Mouse (Mus musculus) cerebellum, adult (tissue): ENCODE measurements around the gene Pcp4l1.

Experiments
- ATAC-seq: cut with Nextera tagmentation; 2 replicates; pipeline ENCODE4 v1.9.2; 2017; ENCODE audit warnings: mild to moderate bottlenecking, moderate library complexity, mixed read lengths; ENCODE audit not compliant: insufficient number of reproducible peaks, low FRiP score, low TSS enrichment

Pcp4l1 gene

GRCm38 (mm10) chr1:171222238-171223155, 26.4 kb upstream of the Pcp4l1 start, which contains the start of gene Tomm40l:
Gene Tomm40l, minus strand, starts transcription at chr1:171222514.
- ATAC-seq, result peak; percentile 97

DNA sequence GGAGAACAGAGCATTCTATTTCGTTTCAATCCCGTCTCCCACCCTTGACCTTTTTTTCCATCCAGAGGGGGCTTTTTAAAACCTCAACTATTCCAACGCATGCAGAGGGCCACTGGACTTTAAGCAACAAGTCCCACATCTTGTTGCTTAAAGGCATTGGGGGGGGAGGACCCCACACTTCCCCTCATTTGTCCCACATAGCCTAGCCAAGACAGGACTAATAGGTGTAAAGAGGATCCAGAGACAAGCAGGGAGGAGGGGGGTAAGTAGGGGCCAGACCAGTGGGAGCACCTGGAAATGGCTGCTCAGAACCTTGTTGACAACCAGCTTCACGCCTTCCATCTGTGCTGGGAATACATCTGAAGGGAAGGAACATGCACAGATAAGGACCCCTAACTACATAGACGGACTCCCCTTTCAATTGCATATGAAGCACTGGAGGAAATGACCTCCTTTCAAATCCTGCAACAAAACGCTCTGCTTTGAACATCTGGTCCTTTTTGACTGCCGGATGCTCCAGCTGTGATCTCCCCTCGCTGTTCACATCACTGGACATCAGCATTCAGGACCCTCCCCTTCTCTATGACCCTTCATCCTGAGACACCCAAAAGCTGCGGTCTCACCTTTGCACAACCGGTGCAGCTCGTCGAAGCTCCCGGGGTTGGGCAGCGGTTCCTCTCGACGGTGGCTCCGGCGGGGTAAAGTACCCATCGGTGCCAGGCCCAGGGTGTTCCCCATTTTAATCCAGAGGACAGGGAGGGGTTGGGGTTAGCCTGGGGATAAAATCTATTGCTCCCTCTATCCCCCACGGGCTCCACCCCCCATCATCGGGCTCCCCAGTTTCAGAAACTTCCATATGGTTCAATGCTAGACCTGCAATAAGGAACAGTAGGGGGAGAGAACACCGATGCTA, 25.5 kb upstream of the Pcp4l1 start:
- ATAC-seq, result peak; percentile 1; the same call in 1 of the 2 replicates

- ATAC-seq, result 0 out of 2 replicates have a peak, but pooled peaks have one; percentile 16
These were observed 24.8 kb upstream of the Pcp4l1 start for GRCm38 (mm10) chr1:171220871-171221270.

DNA sequence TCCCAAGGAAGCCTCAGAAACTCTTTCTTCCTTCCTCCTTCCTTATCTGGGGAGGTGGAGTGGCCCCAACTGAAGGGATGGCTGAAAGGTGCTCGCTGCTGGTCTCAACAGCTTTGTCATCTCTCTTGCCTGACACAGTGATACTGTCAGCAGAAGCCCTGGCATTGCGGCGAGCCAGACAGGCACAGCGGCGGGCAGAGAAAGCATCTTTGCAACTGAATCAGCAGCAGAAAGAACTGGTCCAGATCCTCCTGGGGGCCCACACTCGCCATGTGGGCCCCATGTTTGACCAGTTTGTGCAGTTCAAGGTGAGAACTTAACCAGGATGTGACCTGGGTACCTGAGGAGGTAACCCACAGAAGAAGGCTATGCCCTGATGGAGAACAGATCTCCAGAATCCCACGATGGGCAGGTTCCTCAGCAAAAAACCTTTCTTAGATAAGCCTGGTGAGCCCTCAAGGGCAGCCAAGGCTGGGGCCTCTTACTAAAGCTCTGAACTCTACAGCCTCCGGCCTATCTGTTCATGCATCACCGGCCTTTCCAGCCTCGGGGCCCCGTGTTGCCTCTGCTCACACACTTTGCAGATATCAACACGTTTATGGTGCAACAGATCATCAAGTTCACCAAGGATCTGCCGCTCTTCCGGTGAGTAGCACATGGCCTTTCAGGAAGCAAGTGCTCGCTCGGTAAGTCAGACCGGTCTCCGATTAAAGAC, 20.3 kb upstream of the Pcp4l1 start:
- ATAC-seq, result no peak

- ATAC-seq, result no peak
These were observed 17.9 kb upstream of the Pcp4l1 start, which contains the start of gene Nr1i3 for GRCm38 (mm10) chr1:171213801-171214496. Gene Nr1i3, plus strand, starts transcription at chr1:171213970.

GRCm38 (mm10) chr1:171212854-171213253, 16.8 kb upstream of the Pcp4l1 start:
- no peak for ATAC-seq

- no peak for ATAC-seq
These were observed 13.3 kb upstream of the Pcp4l1 start for GRCm38 (mm10) chr1:171209409-171209808.

DNA sequence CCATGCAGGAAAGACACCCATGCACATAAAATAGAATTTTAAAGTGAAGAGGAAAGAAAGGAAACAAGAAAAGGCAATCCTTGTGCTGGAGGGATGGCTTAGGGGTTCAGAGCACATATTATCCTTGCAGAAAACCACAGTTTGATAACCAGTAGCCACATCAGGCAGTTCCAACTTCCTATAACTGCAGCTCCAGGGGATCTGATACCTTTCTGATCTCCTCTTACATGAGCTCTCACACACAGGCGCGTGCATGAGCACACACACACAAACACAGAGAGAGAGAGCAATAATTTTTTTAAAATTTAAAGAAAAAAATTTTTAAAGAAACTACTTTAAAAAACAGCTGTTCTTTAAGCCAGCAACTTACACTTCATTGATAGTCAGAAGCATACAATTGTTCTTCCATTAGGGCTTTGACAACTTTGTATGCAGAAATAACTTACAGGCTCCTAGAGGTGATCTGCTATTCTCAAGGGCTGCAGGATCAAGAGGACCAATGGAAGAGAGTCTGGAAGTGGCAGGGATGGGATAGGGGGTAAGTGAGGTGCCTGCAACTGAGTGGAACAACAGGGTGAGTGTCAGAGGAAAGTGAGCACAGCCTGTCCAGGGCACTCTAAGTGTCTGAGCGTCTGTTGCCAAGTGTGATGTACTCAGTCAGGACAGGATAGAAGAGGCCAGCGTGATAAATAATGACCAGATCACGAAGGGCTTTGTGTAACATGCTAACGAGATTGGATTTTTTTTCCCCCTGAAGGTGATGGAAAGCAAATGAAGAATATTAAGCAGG, 9.8 kb upstream of the Pcp4l1 start:
- ATAC-seq, result no peak

DNA sequence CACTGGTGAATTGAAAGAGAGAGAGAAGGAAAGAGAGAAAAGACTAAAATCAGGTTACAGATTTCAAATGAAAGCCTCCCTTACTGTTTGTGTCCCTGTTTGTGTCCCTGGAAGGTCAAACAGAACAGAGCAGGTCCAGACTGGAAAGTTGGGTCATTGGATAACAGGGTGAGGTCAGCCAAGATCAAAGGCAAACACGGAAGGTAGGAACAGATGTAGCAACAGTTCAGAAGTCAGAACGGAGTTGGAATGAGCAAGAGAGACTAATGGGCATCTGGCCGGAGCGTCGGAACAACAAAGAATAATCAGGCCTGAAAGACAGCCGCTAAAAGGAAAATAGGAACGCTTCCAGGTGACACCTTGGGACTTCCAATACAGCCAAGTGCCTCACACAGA, 8.2 kb upstream of the Pcp4l1 start:
- ATAC-seq, result no peak

GRCm38 (mm10) chr1:171203471-171204248, 7.6 kb upstream of the Pcp4l1 start:
- no peak for ATAC-seq

DNA sequence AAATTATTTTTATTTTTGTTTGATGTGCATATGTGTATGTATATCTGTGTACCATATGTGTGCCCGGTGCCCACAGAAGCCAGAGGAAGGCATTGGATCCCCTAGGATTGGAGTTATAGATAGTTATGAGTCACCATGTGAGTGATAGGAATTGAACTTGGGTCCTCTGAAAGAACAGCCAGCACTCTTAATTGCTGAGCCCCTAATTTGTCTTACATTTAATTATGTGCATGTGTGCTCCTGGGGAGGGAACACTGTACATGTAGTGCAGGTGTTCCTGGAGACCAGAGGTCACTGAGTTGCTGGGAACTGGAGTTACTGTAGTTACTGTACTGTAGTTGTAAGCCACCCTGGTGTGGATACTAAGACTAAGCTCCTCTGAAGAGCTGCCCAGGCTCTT, 4.7 kb upstream of the Pcp4l1 start:
- no peak for ATAC-seq

DNA sequence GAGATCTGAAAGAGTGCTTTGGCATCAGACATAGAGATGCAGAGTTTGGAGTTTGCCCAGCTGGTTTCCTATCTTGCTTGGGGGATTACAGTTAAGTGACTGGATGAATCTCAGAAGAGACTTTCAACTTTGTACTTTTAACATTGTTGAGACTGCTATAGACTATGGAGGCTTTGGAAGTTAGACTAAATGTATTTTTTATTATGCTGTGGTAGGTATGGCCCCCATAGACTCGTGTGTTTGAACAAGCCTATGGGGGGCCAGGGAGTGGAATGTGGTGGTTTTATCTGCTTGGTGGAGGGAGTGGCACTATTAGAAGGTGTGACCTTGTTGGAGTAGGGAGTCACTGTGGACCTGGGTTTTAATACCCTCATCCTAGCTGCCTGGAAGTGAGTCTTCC, 3.5 kb upstream of the Pcp4l1 start:
- no peak for ATAC-seq

DNA sequence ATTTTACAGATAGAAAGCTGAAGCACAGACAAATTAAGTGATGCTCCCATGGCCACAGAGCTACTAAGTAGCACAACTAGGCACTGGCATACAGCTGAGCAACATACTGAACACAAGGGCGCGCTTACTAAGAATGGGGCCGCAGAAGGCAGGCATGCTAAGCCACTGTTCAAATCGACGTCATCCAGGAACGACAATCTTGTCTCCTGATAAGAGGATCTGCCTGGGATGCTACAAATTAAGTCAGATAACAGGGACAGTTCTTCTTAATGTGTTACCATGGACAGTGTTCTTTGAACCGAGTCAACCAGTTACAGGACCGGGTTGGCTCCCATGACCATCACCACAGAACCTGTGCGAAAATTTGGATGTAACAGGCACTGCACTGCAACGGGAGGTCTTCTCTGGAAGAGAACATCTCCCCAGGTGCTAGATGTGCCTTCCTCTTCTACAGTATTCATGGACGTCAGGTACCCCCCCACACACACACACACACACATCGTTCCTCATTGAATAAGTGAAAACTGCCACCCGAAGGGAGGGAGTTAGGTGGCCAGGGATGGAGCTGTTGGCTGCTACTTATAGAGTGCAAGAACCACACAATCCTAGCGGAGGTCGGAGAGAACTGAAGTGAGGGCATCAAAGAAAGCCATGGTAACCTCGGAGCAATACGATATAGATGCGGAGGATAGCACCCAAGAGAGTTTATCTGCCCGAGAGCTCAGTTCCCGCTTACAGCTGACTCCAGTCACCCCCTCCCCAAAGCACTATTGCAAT, 834 bp downstream of the Pcp4l1 start:
- no peak for ATAC-seq

DNA sequence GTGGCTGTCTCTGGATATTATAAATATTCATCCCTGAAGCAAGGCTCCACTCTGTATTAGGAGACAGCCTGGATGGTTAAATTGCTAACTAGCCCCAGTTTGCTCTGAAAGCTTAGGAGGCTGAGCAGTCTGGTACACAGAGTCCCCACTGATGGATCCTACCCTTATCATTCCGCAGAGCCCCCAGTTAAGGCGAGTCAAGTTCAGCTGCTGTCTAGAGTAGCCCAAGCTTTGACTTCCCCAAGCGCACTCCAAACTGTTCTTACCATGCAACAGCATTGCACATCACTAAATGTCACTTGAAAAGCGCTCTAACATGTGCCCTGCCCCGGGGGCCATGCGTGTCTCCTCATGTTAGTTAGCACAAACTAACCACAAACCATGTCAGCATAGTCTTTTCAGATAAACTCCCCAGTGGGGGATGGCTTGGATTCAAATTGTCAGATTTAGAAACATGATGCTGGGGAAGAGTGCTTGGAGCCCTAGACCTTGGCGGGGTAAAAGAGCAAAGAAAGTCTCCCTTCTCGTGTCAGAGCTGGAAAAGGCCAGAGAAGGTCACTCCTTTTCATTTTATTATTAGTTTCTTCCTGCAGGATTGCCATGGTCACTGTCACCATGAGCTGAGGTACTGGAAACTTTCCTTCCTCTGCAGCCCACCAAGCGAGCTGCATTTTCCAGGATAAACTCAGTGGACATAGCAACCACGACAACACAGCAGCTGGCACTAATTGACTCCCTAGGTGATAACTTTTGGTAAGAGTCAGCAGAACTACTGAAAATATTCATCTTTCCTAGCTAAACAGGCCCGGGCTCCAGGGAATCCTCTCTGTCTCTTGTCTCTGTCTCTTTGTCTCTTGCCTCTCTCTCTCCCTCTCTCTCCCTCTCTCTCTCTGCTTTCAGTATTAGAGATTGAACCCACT, 1.9 kb downstream of the Pcp4l1 start:
- no peak for ATAC-seq

DNA sequence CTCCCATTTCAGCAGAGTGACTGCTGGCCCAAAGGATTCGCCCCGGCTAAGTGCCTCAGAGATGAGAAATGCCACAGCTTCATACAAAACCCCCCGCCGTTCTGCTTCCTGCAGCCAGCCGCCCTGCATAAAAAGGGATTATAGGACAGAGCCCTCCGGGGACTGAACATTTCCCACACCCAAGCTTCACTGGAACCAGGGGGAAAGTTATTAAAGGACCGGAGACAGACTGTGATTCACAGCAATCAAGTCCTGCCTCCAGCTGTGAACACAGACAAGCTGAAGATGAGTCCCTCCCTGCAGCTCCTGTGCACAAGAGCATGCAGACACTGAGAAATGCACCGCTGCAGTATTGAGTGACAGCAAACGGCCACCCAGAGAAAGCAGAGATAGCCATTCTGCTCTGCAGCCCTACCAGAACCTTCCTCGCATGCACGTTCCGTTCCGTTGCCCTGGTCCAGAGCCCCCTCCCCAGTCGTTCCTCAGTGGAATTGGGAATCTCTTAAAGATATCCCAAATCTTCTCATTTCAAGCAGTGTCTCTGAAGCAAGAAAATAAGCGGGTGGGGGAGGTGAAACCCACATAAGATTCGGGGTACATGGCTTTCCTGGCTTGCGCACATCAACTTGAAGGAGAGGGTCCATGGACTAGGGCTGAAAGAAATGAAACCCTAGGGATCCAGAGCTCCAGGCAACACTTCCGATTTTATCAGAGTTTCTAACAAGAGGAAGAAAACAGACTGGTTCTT, 2.8 kb downstream of the Pcp4l1 start:
- no peak for ATAC-seq

DNA sequence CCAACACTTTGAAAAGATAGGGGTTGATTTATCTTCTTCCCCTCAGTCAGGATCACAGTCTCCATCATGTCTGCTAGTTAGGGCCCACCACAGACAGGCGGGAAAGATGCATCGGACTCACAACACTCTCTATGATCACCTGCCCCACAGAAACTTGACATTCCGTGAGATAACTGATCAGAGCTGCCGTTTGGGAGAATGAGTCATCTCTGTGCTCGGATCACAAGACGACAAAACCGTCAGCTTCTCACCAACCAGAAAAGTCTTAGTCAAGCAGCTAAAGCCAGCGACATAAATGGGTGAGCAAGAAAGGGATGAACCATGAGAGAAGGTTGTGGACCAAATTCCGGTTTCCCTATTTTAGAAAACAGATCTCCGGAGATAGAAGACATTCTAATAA, 3.8 kb downstream of the Pcp4l1 start:
- no peak for ATAC-seq
